Mouse (Mus musculus): Measurements from ENCODE around the gene Pdss1. TPM values are rescaled to one million over a fixed set of nuclear protein-coding genes. Genes with fewer than 3 reads are reported as not detected.

The Pdss1 gene
- total RNA-seq, 2 experiments from 2014 or later: 10.8 to 17.2 TPM

DNA sequence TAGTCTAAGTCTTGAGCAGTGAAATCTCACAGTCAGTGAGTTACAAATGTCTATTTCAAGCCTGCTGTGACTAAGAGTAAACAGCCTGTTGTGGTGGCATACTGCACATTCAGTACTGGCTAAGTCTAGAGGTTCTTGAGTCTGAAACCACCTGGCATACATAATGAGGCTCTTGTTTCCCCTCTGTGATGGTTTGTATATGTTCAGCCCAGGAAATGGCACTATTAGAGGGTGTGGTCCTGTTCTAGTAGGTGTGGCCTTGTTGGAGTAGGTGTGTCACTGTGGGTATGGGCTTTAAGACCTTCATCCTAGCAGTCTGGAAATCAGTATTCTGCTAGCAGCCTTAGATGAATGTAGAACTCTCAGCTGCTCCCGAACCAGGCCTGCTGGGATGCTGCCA lies 62.1 kb downstream of the Pdss1 start:
- no peak for DNase-seq (ENCODE audit: low spot score in 2 of 2)

DNA sequence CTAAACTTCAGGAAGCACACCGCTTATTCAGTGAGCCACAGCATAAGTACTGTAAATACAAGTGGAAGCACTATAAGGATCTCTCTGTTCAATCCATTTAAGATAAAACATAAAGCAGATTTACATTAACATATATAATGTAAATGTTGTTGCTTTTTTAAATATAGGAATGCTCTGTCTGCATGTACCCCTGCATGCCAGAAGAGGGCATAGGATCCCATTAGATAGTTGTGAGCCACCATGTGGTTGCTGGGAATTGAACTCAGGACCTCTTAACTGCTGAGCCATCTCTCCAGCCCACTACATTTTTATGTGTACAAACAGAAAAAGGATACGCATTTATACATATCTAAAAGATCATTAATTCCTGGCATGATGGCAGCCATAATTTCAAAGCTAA lies 66.4 kb downstream of the Pdss1 start:
- no peak for DNase-seq (ENCODE audit: low spot score in 2 of 2)

DNA sequence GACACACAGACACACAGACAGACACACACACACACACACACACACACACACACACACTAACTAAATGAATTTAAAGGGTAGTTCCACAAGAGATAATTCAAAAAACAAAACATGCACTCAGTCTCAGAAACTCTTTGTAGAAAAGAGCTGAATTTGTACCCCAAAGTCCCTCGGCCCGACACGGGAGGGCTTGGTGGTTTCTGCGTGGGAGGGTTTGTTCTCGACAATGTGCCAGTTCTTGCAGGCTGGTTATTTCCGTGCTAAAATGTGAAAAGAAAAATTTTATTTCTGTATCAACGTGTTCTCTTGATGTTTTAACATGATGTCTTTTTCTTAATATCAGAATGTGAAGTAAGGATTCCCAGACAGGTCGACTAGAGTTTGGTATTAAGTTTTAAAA lies 66.9 kb downstream of the Pdss1 start:
- peak; percentile 31 to 68 for DNase-seq (ENCODE audit: low spot score in 2 of 2)

DNA sequence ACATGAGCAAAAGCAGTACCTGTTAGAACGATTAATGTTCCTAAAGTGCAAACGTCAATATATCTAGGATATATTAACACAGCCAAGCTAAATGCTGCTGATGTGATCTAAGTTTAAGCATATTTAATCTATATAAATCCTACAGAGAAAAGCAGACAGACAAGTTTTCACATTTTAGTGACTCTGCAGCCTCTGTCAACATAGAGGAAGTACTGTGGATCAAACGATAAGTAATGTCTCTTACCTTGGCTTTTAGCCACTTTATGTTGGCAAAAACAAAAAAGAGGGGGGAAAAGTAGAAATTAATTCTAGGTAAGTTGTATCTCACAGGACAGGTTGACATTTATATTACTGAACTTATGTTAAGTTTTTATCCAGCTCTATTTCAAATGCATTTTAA lies 67.6 kb downstream of the Pdss1 start:
- no peak for DNase-seq (ENCODE audit: low spot score in 2 of 2)

DNA sequence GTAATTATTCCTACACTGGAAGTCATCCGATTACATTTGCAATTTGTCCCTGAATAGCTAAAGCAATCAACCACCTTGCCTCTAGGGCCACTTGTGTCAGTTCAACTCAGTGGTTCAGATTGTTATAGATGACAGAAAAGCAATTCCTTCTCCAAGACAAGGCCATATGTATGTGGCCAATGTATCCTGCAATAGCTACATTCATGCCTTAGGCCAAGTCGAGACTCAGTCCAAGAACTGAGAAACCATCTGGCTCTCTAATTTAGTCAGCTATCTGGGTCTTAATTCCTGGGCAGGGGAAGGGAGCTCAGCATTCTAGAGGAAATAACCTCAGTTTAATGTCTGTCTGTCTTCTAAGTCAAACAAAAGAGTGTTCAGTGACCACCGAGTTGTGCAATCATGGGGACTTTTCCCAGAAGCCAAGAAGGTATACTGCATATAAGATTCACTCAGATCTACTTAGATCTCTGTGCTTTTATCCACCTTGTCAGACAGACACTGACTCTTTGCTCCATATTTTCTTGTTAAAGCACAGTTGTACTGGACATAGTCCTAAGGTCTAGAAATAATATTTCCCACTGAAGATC lies 82.2 kb downstream of the Pdss1 start:
- DNase-seq (ENCODE audit: low spot score in 2 of 2): no peak

GRCm38 (mm10) chr2:22985973-22986657 lies 90.8 kb downstream of the Pdss1 start:
- no peak for DNase-seq (ENCODE audit: low spot score in 2 of 2)

Other genes starting within 250 kb of the Pdss1 start
- gene Apbb1ip, start 121.4 kb upstream of the Pdss1 start, total RNA-seq (2021): 1 to 10 TPM; 5.2 to 6.1 TPM
- 100 to 1,000 TPM; 142 to 146 TPM for gene Abi1, start 144.7 kb downstream of the Pdss1 start, total RNA-seq (2021)
- 10 to 100 TPM; 74.9 to 80.3 TPM for gene Acbd5, start 172.6 kb downstream of the Pdss1 start, total RNA-seq (2021)

All from left cerebral cortex, adult 18-20 months (tissue).